Mouse (Mus musculus): ENCODE measurements at regions not wholly inside any gene's neighbourhood (a gene's known extent, or its start where the extent isn't known, plus 50 kb on each side); places are given as distances from the start of the nearest gene placed in this dataset.
A peak's percentile ranks its signal among the peaks of the same experiment; 100 is the strongest.

- Histone ChIP-seq H3K27me3 (replicated peaks; ENCODE audit: control insufficient read depth, insufficient read depth, low read length) (no peaks in the 10 kb centered on the region), H3K4me3 (ENCODE audit: low read depth, low read length) (no peak overlapping the region), H3K9me3 (ENCODE audit: control insufficient read depth, low read length) (no peaks in the 10 kb centered on the region), H3K36me3 (ENCODE audit: control insufficient read depth, insufficient read depth, low read length) (no peaks in the 10 kb centered on the region), H3K4me1 (ENCODE audit: control insufficient read depth, insufficient read depth, low read length) (peaks cover 14% of the 10 kb centered on the region), H3K9ac (ENCODE audit: low read depth, low read length) (no peak overlapping the region), H3K4me2 (ENCODE audit: low read depth, low read length) (no peak overlapping the region), H3K27ac (replicated peaks; ENCODE audit: low read depth, low read length) (no peak overlapping the region)
- DNase-seq (ENCODE audit: low spot score), result no peak
- no peak for ATAC-seq (ENCODE audit: low read depth)
- WGBS, result 85% methylated on average over 2 of the region's 2 CpGs
These were observed 79.6 kb downstream of the Tex29 start for GRCm38 (mm10) chr8:11919876-11920275.

- DNase-seq (ENCODE audit: low spot score) (no peak), ATAC-seq (ENCODE audit: low read depth) (no peak)
- 0 out of 2 replicates have a peak, but pooled peaks cover 5% of the 10 kb centered on the region for H3K27me3 ChIP-seq (replicated peaks; ENCODE audit: control insufficient read depth, insufficient read depth, low read length)
- H3K36me3 ChIP-seq (ENCODE audit: control insufficient read depth, insufficient read depth, low read length), result no peaks in the 10 kb centered on the region
- 63% methylated on average over 7 of the region's 7 CpGs for WGBS
- H3K9me3 ChIP-seq (ENCODE audit: control insufficient read depth, low read length), result no peaks in the 10 kb centered on the region
- no peak overlapping the region for H3K4me2 ChIP-seq (ENCODE audit: low read depth, low read length)
- no peak overlapping the region for H3K4me3 ChIP-seq (ENCODE audit: low read depth, low read length)
- 0 out of 2 replicates have a peak, but pooled peaks cover 4% of the 10 kb centered on the region for H3K4me1 ChIP-seq (ENCODE audit: control insufficient read depth, insufficient read depth, low read length)
- H3K9ac ChIP-seq (ENCODE audit: low read depth, low read length), result no peak overlapping the region
- no peak overlapping the region for H3K27ac ChIP-seq (replicated peaks; ENCODE audit: low read depth, low read length)
These were observed 82.8 kb downstream of the Tex29 start for GRCm38 (mm10) chr8:11923115-11923514.

- ATAC-seq (ENCODE audit: low read depth) (no peak), DNase-seq (ENCODE audit: low spot score) (peak; percentile 30)
- 0 out of 2 replicates have a peak, but pooled peaks cover 4% of the 10 kb centered on the region for H3K4me1 ChIP-seq (ENCODE audit: control insufficient read depth, insufficient read depth, low read length)
- no peak overlapping the region for H3K27ac ChIP-seq (replicated peaks; ENCODE audit: low read depth, low read length)
- no peak overlapping the region for H3K9ac ChIP-seq (ENCODE audit: low read depth, low read length)
- no peak overlapping the region for H3K4me2 ChIP-seq (ENCODE audit: low read depth, low read length)
- H3K4me3 ChIP-seq (ENCODE audit: low read depth, low read length), result no peak overlapping the region
- no peaks in the 10 kb centered on the region for H3K36me3 ChIP-seq (ENCODE audit: control insufficient read depth, insufficient read depth, low read length)
- H3K27me3 ChIP-seq (replicated peaks; ENCODE audit: control insufficient read depth, insufficient read depth, low read length), result 0 out of 2 replicates have a peak, but pooled peaks cover 5% of the 10 kb centered on the region
- WGBS, result 64% methylated on average over 11 of the region's 11 CpGs
- no peaks in the 10 kb centered on the region for H3K9me3 ChIP-seq (ENCODE audit: control insufficient read depth, low read length)
These were observed 83.9 kb downstream of the Tex29 start for GRCm38 (mm10) chr8:11924165-11924564.

- ATAC-seq (ENCODE audit: low read depth) (peak; percentile 86), DNase-seq (ENCODE audit: low spot score) (peak; percentile 87)
- no peak overlapping the region for H3K4me3 ChIP-seq (ENCODE audit: low read depth, low read length)
- H3K36me3 ChIP-seq (ENCODE audit: control insufficient read depth, insufficient read depth, low read length), result no peaks in the 10 kb centered on the region
- H3K9ac ChIP-seq (ENCODE audit: low read depth, low read length), result no peak overlapping the region
- no peaks in the 10 kb centered on the region for H3K27me3 ChIP-seq (replicated peaks; ENCODE audit: control insufficient read depth, insufficient read depth, low read length)
- H3K9me3 ChIP-seq (ENCODE audit: control insufficient read depth, low read length), result no peaks in the 10 kb centered on the region
- H3K27ac ChIP-seq (replicated peaks; ENCODE audit: low read depth, low read length), result no peak overlapping the region
- 33% methylated on average over 6 of the region's 6 CpGs for WGBS
- H3K4me2 ChIP-seq (ENCODE audit: low read depth, low read length), result no peak overlapping the region
- no peaks in the 10 kb centered on the region for H3K4me1 ChIP-seq (ENCODE audit: control insufficient read depth, insufficient read depth, low read length)
These were observed 102.6 kb downstream of the Tex29 start for GRCm38 (mm10) chr8:11942892-11943332.

- no peak for ATAC-seq (ENCODE audit: low read depth)
- 83% methylated on average over 8 of the region's 8 CpGs for WGBS
- H3K4me2 ChIP-seq (ENCODE audit: low read depth, low read length), result no peak overlapping the region
These were observed 107.5 kb downstream of the Tex29 start for GRCm38 (mm10) chr8:11947766-11948165.

GRCm38 (mm10) chr8:11956268-11956667 is 116.0 kb downstream of the Tex29 start:
- DNase-seq (ENCODE audit: low spot score) (no peak), ATAC-seq (ENCODE audit: low read depth) (no peak)
- 20% methylated on average over 7 of the region's 7 CpGs for WGBS
- Histone ChIP-seq H3K27ac (replicated peaks; ENCODE audit: low read depth, low read length) (no peak overlapping the region), H3K4me1 (ENCODE audit: control insufficient read depth, insufficient read depth, low read length) (no peaks in the 10 kb centered on the region), H3K4me2 (ENCODE audit: low read depth, low read length) (no peak overlapping the region), H3K36me3 (ENCODE audit: control insufficient read depth, insufficient read depth, low read length) (no peaks in the 10 kb centered on the region), H3K9ac (ENCODE audit: low read depth, low read length) (no peak overlapping the region), H3K9me3 (ENCODE audit: control insufficient read depth, low read length) (no peaks in the 10 kb centered on the region), H3K4me3 (ENCODE audit: low read depth, low read length) (no peak overlapping the region), H3K27me3 (replicated peaks; ENCODE audit: control insufficient read depth, insufficient read depth, low read length) (no peaks in the 10 kb centered on the region)

More at GRCm38 (mm10) chr8:11947766-11948165, 107.5 kb downstream of the Tex29 start:
- H3K4me1 ChIP-seq (ENCODE audit: control insufficient read depth, insufficient read depth, low read length), result no peaks in the 10 kb centered on the region
- no peak overlapping the region for H3K4me3 ChIP-seq (ENCODE audit: low read depth, low read length)
- no peaks in the 10 kb centered on the region for H3K27me3 ChIP-seq (replicated peaks; ENCODE audit: control insufficient read depth, insufficient read depth, low read length)
- no peak overlapping the region for H3K9ac ChIP-seq (ENCODE audit: low read depth, low read length)
- H3K27ac ChIP-seq (replicated peaks; ENCODE audit: low read depth, low read length), result no peak overlapping the region
- DNase-seq (ENCODE audit: low spot score), result no peak
- no peaks in the 10 kb centered on the region for H3K9me3 ChIP-seq (ENCODE audit: control insufficient read depth, low read length)
- H3K36me3 ChIP-seq (ENCODE audit: control insufficient read depth, insufficient read depth, low read length), result no peaks in the 10 kb centered on the region

GRCm38 (mm10) chr8:11957046-11957783 is 116.9 kb downstream of the Tex29 start:
- DNase-seq (ENCODE audit: low spot score) (peak; percentile 66), ATAC-seq (ENCODE audit: low read depth) (no peak)
- Histone ChIP-seq H3K9ac (ENCODE audit: low read depth, low read length) (no peak overlapping the region), H3K27ac (replicated peaks; ENCODE audit: low read depth, low read length) (no peak overlapping the region), H3K36me3 (ENCODE audit: control insufficient read depth, insufficient read depth, low read length) (no peaks in the 10 kb centered on the region), H3K4me2 (ENCODE audit: low read depth, low read length) (no peak overlapping the region), H3K9me3 (ENCODE audit: control insufficient read depth, low read length) (no peaks in the 10 kb centered on the region), H3K4me1 (ENCODE audit: control insufficient read depth, insufficient read depth, low read length) (no peaks in the 10 kb centered on the region), H3K4me3 (ENCODE audit: low read depth, low read length) (no peak overlapping the region), H3K27me3 (replicated peaks; ENCODE audit: control insufficient read depth, insufficient read depth, low read length) (no peaks in the 10 kb centered on the region)
- WGBS, result 68% methylated on average over 7 of the region's 7 CpGs

GRCm38 (mm10) chr8:11958176-11958575 is 117.9 kb downstream of the Tex29 start:
- no peak overlapping the region for H3K4me2 ChIP-seq (ENCODE audit: low read depth, low read length)
- DNase-seq (ENCODE audit: low spot score) (no peak), ATAC-seq (ENCODE audit: low read depth) (no peak)
- no peaks in the 10 kb centered on the region for H3K9me3 ChIP-seq (ENCODE audit: control insufficient read depth, low read length)
- no peak overlapping the region for H3K4me3 ChIP-seq (ENCODE audit: low read depth, low read length)
- H3K27ac ChIP-seq (replicated peaks; ENCODE audit: low read depth, low read length), result no peak overlapping the region
- no peaks in the 10 kb centered on the region for H3K4me1 ChIP-seq (ENCODE audit: control insufficient read depth, insufficient read depth, low read length)
- H3K9ac ChIP-seq (ENCODE audit: low read depth, low read length), result no peak overlapping the region
- WGBS, result 69% methylated on average over 5 of the region's 5 CpGs
- no peaks in the 10 kb centered on the region for H3K27me3 ChIP-seq (replicated peaks; ENCODE audit: control insufficient read depth, insufficient read depth, low read length)
- no peaks in the 10 kb centered on the region for H3K36me3 ChIP-seq (ENCODE audit: control insufficient read depth, insufficient read depth, low read length)

GRCm38 (mm10) chr8:11959466-11959865 is 119.2 kb downstream of the Tex29 start:
- no peak overlapping the region for H3K4me3 ChIP-seq (ENCODE audit: low read depth, low read length)
- no peak overlapping the region for H3K4me2 ChIP-seq (ENCODE audit: low read depth, low read length)
- no peak overlapping the region for H3K27ac ChIP-seq (replicated peaks; ENCODE audit: low read depth, low read length)
- no peaks in the 10 kb centered on the region for H3K9me3 ChIP-seq (ENCODE audit: control insufficient read depth, low read length)
- H3K27me3 ChIP-seq (replicated peaks; ENCODE audit: control insufficient read depth, insufficient read depth, low read length), result no peaks in the 10 kb centered on the region
- DNase-seq (ENCODE audit: low spot score) (no peak), ATAC-seq (ENCODE audit: low read depth) (no peak)
- no peaks in the 10 kb centered on the region for H3K36me3 ChIP-seq (ENCODE audit: control insufficient read depth, insufficient read depth, low read length)
- H3K4me1 ChIP-seq (ENCODE audit: control insufficient read depth, insufficient read depth, low read length), result no peaks in the 10 kb centered on the region
- 82% methylated on average over 4 of the region's 4 CpGs for WGBS
- H3K9ac ChIP-seq (ENCODE audit: low read depth, low read length), result no peak overlapping the region

Measured in embryonic facial prominence, embryonic 14.5 days (tissue).